Mouse (Mus musculus): ENCODE measurements around the gene Slc38a7. TPM values are rescaled to one million over a fixed set of nuclear protein-coding genes. Genes with fewer than 3 reads are reported as not detected.
A peak's percentile ranks its signal among the peaks of the same experiment; 100 is the strongest.

Gene Slc38a7
- polyA plus RNA-seq, 2 experiments = 5.5 to 6.7 TPM

GRCm38 (mm10) chr8:95806461-95807191 lies 46.7 kb downstream of the Slc38a7 start:
- Histone ChIP-seq H3K4me3 (ENCODE audit: insufficient read depth in 1 of 2, low read depth in 2 of 2, low read length in 2 of 2) (peak overlapping the region; percentile 93 to 96), H3K36me3 (replicated peaks; ENCODE audit: control insufficient read depth, insufficient read depth, low read depth) (peaks cover 8% of the 10 kb centered on the region), H3K9me3 (ENCODE audit: control insufficient read depth, low read length) (no peaks in the 10 kb centered on the region), H3K27ac (peak overlapping the region; percentile 57), H3K4me1 (replicated peaks; ENCODE audit: control insufficient read depth in 2 of 2, insufficient read depth in 2 of 2, low read length in 1 of 2) (peaks cover 11 to 32% of the 10 kb centered on the region in 2 experiments), H3K9ac (replicated peaks) (peak overlapping the region; percentile 97), H3K27me3 (ENCODE audit: control insufficient read depth, insufficient read depth, low read length) (no peaks in the 10 kb centered on the region), H3K4me2 (ENCODE audit: low read depth) (peak overlapping the region; percentile 84)
- TF ChIP-seq EP300 (IDR thresholded peaks at IDR 0.05; ENCODE audit: low read depth) (no peak), CTCF (IDR thresholded peaks at IDR 0.05; ENCODE audit: low read depth) (no peak)
- peak; percentile 1; the same call in 1 of the 2 replicates for ATAC-seq (ENCODE audit: insufficient read depth)
- DNase-seq (ENCODE audit: low read depth in 3 of 3, low spot score in 3 of 3) = no peak
- 0% methylated on average over 55 of the region's 69 CpGs for WGBS (ENCODE audit: insufficient replicate concordance)

- Histone ChIP-seq H3K4me1 (replicated peaks; ENCODE audit: control insufficient read depth in 2 of 2, insufficient read depth in 2 of 2, low read length in 1 of 2) (peaks cover 11 to 34% of the 10 kb centered on the region in 2 experiments), H3K36me3 (replicated peaks; ENCODE audit: control insufficient read depth, insufficient read depth, low read depth) (peaks cover 10% of the 10 kb centered on the region), H3K27me3 (ENCODE audit: control insufficient read depth, insufficient read depth, low read length) (no peaks in the 10 kb centered on the region), H3K4me3 (ENCODE audit: insufficient read depth in 1 of 2, low read depth in 2 of 2, low read length in 2 of 2) (peak overlapping the region; percentile 93 to 96), H3K9me3 (ENCODE audit: control insufficient read depth, low read length) (no peaks in the 10 kb centered on the region), H3K27ac (no peak overlapping the region; the same call in 1 of the 2 replicates), H3K9ac (replicated peaks) (peak overlapping the region; percentile 97), H3K4me2 (ENCODE audit: low read depth) (peak overlapping the region; percentile 84)
- no peak for DNase-seq (ENCODE audit: low read depth in 3 of 3, low spot score in 3 of 3)
- WGBS (ENCODE audit: insufficient replicate concordance) = 36% methylated on average over 2 of the region's 2 CpGs
- no peak for ATAC-seq (ENCODE audit: insufficient read depth)
- no peak for TF ChIP-seq EP300 (IDR thresholded peaks at IDR 0.05; ENCODE audit: low read depth)
- TF ChIP-seq CTCF (IDR thresholded peaks at IDR 0.05; ENCODE audit: low read depth) = no peak
These were observed 47.9 kb downstream of the Slc38a7 start for GRCm38 (mm10) chr8:95805482-95805881.

- no peak overlapping the region for H3K4me2 ChIP-seq (ENCODE audit: low read depth)
- no peak overlapping the region for H3K9ac ChIP-seq (replicated peaks)
- H3K27ac ChIP-seq = no peak overlapping the region
- no peak for ATAC-seq (ENCODE audit: insufficient read depth)
- WGBS (ENCODE audit: insufficient replicate concordance) = 55% methylated on average over 8 of the region's 8 CpGs
- no peaks in the 10 kb centered on the region for H3K9me3 ChIP-seq (ENCODE audit: control insufficient read depth, low read length)
- TF ChIP-seq EP300 (IDR thresholded peaks at IDR 0.05; ENCODE audit: low read depth) (no peak), CTCF (IDR thresholded peaks at IDR 0.05; ENCODE audit: low read depth) (no peak)
- no peaks in the 10 kb centered on the region for H3K27me3 ChIP-seq (ENCODE audit: control insufficient read depth, insufficient read depth, low read length)
- peaks cover 6 to 28% of the 10 kb centered on the region in 2 experiments for H3K4me1 ChIP-seq (replicated peaks; ENCODE audit: control insufficient read depth in 2 of 2, insufficient read depth in 2 of 2, low read length in 1 of 2)
- DNase-seq (ENCODE audit: low read depth in 3 of 3, low spot score in 3 of 3) = no peak
- H3K4me3 ChIP-seq (ENCODE audit: insufficient read depth in 1 of 2, low read depth in 2 of 2, low read length in 2 of 2) = no peak overlapping the region
- peaks cover 15% of the 10 kb centered on the region for H3K36me3 ChIP-seq (replicated peaks; ENCODE audit: control insufficient read depth, insufficient read depth, low read depth)
These were observed 51.1 kb downstream of the Slc38a7 start for GRCm38 (mm10) chr8:95802231-95802630.

- Histone ChIP-seq H3K27ac (no peak overlapping the region), H3K9me3 (ENCODE audit: control insufficient read depth, low read length) (no peaks in the 10 kb centered on the region), H3K27me3 (ENCODE audit: control insufficient read depth, insufficient read depth, low read length) (no peaks in the 10 kb centered on the region), H3K4me2 (ENCODE audit: low read depth) (no peak overlapping the region), H3K9ac (replicated peaks) (no peak overlapping the region), H3K4me3 (ENCODE audit: insufficient read depth in 1 of 2, low read depth in 2 of 2, low read length in 2 of 2) (no peak overlapping the region), H3K4me1 (replicated peaks; ENCODE audit: control insufficient read depth in 2 of 2, insufficient read depth in 2 of 2, low read length in 1 of 2) (peaks cover 6 to 28% of the 10 kb centered on the region in 2 experiments), H3K36me3 (replicated peaks; ENCODE audit: control insufficient read depth, insufficient read depth, low read depth) (peaks cover 15% of the 10 kb centered on the region)
- WGBS (ENCODE audit: insufficient replicate concordance) = 84% methylated on average over 1 of the region's 1 CpGs
- ATAC-seq (ENCODE audit: insufficient read depth) (no peak), DNase-seq (ENCODE audit: low read depth in 3 of 3, low spot score in 3 of 3) (no peak)
- TF ChIP-seq CTCF (IDR thresholded peaks at IDR 0.05; ENCODE audit: low read depth) = no peak
- TF ChIP-seq EP300 (IDR thresholded peaks at IDR 0.05; ENCODE audit: low read depth) = no peak
These were observed 51.8 kb downstream of the Slc38a7 start for GRCm38 (mm10) chr8:95801476-95802064.

- no peak for DNase-seq (ENCODE audit: low read depth in 3 of 3, low spot score in 3 of 3)
- Histone ChIP-seq H3K4me1 (replicated peaks; ENCODE audit: control insufficient read depth in 2 of 2, insufficient read depth in 2 of 2, low read length in 1 of 2) (peaks cover under 1 to 19% of the 10 kb centered on the region in 2 experiments; a peak in 3 of 4 replicates), H3K4me2 (ENCODE audit: low read depth) (no peak overlapping the region), H3K36me3 (replicated peaks; ENCODE audit: control insufficient read depth, insufficient read depth, low read depth) (peaks cover 15% of the 10 kb centered on the region), H3K9me3 (ENCODE audit: control insufficient read depth, low read length) (no peaks in the 10 kb centered on the region), H3K27ac (no peak overlapping the region), H3K9ac (replicated peaks) (no peak overlapping the region), H3K27me3 (ENCODE audit: control insufficient read depth, insufficient read depth, low read length) (no peaks in the 10 kb centered on the region), H3K4me3 (ENCODE audit: insufficient read depth in 1 of 2, low read depth in 2 of 2, low read length in 2 of 2) (no peak overlapping the region)
- WGBS (ENCODE audit: insufficient replicate concordance) = 64% methylated on average over 3 of the region's 3 CpGs
- ATAC-seq (ENCODE audit: insufficient read depth) = no peak
- TF ChIP-seq EP300 (IDR thresholded peaks at IDR 0.05; ENCODE audit: low read depth) (no peak), CTCF (IDR thresholded peaks at IDR 0.05; ENCODE audit: low read depth) (no peak)
These were observed 53.0 kb downstream of the Slc38a7 start for GRCm38 (mm10) chr8:95800353-95800752.

All from liver, embryonic 14.5 days (tissue).